Mouse (Mus musculus): Measurements from ENCODE around the gene Kif28.

DNA sequence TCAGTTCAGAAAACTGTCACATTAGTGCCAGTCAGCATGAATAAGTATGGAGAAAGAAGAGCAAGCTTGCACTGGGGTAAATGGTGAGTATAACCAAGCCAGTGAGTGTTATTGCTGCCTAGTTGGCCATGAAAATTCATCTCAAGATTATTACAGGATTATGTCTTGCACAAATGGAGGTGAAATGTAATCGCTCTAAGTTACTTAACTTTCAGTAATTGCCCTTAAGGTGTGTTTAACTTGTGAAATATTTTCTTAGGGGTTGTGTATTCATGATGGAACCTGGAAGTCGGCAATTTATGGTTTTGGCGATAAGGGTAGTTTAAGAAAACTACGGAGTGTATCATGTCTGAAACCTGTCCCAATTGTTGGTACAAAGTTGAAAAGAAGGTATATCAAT lies 65.7 kb downstream of the Kif28 start:
- TF ChIP-seq HCFC1 (IDR thresholded peaks at IDR 0.05; ENCODE audit: borderline replicate concordance, insufficient read depth, low read length) (no peak), ZNF384 (IDR thresholded peaks at IDR 0.05; ENCODE audit: low read depth, low read length) (no peak)
